Mouse (Mus musculus): ENCODE results near the gene Ube2s.

DNA sequence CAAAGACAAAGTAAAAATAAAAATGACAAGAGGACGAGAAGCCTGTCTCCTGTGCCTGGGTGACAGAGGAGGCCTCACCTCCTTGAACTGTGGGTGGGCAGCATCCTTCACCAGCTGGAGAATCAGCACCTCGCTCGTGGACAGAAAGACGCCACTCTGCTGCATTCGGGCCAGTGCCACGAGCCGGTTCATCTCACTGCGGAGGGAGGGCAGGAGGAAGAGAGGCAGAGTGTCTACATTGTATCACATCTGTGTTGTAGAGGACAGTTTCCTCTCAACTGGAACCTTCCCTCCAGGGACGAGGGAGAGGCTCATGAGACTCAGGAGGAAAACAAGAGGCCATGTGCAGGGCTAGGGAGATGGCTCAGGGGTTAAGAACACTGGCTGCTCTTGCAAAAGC, 37.0 kb upstream of the Ube2s start:
- no peak for TF ChIP-seq CTCF (conservative IDR thresholded peaks at IDR 0.05; ENCODE audit: low read length)
- no peak for TF ChIP-seq POU5F1 (IDR thresholded peaks at IDR 0.05; ENCODE audit: borderline replicate concordance, low read length)
- no peak for TF ChIP-seq NANOG (IDR thresholded peaks at IDR 0.05; ENCODE audit: borderline replicate concordance, low read length)

Data from E14TG2a.4 (cell line).